Mouse (Mus musculus): ENCODE measurements around the gene Ppm1g.
"Not testable (repeated sequence)": the region's sequence is repeated elsewhere in the genome, so short reads cannot be mapped to it uniquely, and the experiment has no call there.

Ppm1g gene

DNA sequence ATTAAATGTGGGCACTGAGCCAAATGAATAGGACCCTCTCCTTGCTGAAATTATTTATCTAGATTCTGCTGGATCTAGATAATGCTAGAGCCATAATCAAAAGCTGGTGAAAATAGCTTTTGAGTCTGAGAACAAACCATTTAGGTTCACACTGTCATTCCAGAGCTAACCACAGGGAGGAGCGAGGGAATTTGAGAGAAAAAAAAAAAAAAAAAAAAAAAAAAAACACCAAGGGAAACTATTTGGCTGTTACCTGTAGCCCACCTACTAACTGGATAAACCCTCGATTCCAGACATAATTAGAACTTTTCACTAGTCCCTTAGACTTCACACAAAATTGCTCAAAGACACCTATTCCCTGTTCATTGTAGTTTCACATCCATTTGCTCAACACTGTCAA is 1.4 kb downstream of the Ppm1g start:
- DNase-seq (ENCODE audit: low spot score), result peak; percentile 71

DNA sequence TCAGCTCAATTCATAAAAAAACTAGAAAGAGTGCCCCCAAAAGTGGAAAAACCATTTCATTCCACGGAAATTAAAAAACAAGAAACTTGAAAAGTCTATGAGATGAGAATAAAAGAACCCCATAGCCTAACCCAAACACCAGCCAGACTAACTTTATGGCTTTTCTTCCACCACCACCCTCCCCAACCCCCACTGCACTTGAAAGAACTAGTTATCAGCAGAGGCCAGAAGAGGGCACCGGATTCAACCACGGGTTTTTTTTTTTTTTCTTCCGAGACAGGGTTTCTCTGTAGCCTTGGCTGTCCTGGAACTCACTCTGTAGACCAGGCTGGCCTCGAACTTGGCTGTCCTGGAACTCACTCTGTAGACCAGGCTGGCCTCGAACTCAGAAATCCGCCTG is 2.2 kb downstream of the Ppm1g start:
- no peak for DNase-seq (ENCODE audit: low spot score)

- not testable (repeated sequence) for DNase-seq (ENCODE audit: low spot score)
These were observed 3.9 kb downstream of the Ppm1g start for GRCm38 (mm10) chr5:31216554-31216953.

DNA sequence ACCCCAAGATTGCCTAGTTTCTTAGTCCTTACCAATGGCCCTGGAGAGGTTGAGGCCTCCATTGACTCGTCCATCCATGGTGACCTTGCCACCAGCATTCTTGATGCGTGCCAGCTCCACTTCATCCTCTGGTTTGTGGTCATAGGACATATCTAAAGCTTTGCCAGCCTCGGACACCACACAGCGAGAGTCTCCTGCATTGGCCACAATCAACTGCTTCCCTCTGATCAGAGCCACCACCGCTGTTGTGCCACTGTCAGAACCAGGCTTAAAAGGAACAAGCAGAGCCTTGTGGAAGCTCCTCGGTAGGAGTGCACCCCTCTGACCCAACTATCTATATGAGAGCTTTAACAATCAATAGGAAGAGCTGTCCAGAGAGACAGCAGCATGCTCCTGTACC is 16.1 kb downstream of the Ppm1g start:
- no peak for DNase-seq (ENCODE audit: low spot score)

DNA sequence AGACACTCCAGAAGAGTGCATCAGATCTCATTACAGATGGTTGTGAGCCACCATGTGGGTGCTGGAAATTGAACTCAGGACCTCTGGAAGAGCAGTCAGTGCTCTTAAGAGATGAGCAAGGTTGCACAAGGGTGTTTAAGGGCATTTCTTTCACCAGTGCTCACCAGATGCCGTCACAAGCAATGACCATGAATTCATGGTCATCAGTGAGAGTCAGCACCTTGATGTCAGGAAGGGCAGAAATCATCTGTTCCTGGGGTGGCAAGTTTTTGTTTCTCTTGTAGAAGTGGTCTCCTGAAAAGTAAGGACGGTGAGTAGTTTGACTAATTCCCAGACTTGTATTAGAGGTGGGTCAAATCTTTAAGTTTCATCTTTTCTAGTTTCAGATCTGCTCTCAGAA is 16.6 kb downstream of the Ppm1g start:
- no peak for DNase-seq (ENCODE audit: low spot score)

- DNase-seq (ENCODE audit: low spot score), result no peak
These were observed 17.6 kb downstream of the Ppm1g start for GRCm38 (mm10) chr5:31202933-31203332.

DNA sequence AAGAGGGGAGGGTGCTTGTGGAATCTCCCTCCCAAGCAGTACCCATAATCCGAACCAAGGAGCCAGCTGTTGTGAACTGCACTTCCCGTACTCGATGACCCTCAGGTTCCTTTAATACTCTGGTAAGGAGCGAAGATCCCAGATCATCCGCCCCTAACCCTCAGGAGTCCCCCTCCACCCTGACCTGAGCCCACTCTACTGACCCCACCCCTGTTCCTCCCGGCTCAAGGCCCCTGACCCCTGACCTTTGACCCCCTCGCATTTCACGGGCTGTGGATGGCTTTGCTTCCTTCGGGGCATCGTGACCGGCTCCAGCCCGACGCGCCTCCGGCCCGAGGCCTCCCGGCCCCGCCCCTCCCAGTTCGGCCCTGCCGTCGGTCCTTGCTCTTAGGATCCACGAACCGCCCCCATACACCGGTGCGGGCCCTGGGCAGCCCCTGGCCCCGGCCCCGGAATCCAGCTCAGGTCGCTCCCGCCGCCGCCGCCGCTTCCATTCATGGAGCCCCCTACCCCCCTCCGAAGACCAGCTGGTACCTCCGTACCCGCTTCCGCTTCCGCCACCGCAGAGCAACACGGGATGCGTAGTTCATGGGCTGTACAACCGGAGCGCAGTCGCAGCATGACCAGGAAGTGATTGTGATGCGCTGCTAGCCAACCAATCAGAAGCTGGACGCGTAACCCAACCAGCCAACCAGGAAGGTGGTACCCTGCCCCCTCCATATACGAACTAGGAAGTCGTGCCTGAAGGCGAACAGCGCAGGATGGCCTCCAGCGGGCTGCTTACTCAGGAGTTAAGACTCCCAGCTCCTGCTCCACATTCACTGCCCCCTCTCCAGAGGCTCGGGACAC is 18.5 kb downstream of the Ppm1g start, which contains the start of gene Zfp513:
Gene Zfp513 (minus strand): TSS at position 562 of the 849 bp plus-strand sequence.
- peak; percentile 99 for DNase-seq (ENCODE audit: low spot score)

DNA sequence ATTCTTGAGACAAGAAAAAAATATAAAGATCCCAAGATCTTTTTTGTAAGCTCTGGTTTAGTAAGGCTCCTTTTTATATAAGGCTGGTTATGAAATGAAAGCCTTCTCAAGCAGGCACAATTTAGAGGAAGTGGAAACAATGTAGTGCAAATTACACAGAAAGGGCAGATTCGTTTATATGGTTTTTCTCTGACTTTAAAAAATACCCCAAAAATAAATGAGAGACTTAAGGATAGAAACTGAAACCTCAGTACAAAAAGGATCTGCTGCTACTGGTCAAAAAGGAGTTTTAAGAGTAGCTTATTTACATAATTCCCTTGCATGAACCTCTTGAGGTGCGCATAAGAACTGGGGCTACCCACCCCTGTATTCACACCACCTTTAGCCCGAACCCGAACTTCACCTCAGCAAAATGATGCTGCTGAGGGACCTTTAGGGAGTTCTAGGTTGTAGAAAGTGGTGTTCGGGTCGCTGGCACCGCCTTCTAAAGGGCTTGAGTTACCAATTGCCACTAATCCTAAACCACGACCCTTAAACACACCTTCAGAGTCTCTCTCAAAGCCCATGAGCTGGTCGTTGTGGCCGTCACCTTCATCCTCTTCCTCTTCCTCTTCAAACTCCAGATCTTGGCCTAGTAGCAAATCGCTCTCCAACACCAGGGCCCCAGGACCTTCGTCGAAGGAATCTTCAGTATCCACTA is 19.3 kb downstream of the Ppm1g start:
- no peak for DNase-seq (ENCODE audit: low spot score)

DNA sequence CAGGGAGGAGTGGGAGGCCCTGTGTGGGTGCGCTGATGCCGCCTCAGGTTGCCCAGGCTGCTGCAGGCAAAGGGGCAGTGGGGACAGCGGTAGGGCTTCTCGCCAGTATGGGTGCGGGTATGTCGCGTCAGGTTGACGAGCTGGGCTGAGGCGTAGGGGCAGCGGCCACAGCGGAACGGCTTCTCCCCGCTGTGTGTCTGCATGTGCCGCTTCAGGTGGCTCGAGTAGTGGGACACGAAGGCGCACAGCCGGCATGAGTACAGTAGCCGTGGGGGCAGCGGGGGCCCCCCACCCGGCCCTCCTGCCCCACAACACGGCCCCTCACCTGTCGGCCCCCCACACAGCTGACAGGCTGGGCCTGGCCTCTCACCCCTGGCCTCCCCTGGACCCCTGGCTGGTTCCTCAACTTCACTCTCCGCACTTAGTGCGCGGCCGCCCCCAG is 20.1 kb downstream of the Ppm1g start:
- DNase-seq (ENCODE audit: low spot score), result no peak

DNA sequence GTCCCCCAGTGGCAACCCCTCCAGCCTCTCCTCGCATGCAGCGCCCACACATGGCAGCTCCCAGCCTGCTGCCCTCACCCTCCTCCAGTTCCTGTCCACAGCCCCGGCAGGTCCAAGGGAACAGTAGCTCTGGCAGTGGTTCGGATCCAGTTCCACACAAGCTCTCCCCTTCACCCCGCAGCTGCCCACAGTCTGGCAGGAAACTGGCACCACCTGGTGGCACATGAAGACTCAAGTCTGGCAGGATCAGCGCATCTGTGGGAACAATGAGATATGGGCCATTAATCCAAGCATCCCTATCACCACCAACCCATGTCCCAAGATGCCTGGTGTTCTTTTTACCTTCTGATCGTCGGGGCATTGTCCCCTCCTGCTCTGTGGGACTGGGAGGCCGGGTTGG is 20.6 kb downstream of the Ppm1g start:
- DNase-seq (ENCODE audit: low spot score), result peak; percentile 39

- no peak for DNase-seq (ENCODE audit: low spot score)
These were observed 21.1 kb downstream of the Ppm1g start for GRCm38 (mm10) chr5:31199321-31199892.

GRCm38 (mm10) chr5:31198616-31199320 is 21.7 kb downstream of the Ppm1g start:
- DNase-seq (ENCODE audit: low spot score), result no peak

GRCm38 (mm10) chr5:31198170-31198569 is 22.3 kb downstream of the Ppm1g start:
- no peak for DNase-seq (ENCODE audit: low spot score)

DNA sequence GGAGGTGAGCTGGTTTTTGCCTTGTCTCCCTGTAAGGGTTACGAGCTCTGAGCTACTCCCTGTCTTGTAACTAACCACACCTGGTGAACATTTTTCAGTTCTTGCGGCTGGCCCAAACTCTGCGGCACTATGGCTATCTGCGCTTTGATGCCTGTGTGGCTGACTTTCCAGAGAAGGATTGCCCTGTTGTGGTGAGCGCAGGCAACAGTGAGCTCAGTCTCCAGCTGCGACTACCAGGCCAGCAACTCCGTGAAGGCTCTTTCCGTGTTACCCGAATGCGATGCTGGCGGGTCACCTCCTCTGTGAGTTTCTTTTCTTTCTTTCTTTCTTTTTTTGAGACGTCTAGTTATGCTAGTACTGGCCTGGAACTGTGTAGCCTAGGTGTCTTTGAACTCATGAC is 23.4 kb downstream of the Ppm1g start:
- no peak for DNase-seq (ENCODE audit: low spot score)

GRCm38 (mm10) chr5:31196207-31196606 is 24.3 kb downstream of the Ppm1g start:
- DNase-seq (ENCODE audit: low spot score), result no peak

GRCm38 (mm10) chr5:31195671-31196070 is 24.8 kb downstream of the Ppm1g start:
- no peak for DNase-seq (ENCODE audit: low spot score)

DNA sequence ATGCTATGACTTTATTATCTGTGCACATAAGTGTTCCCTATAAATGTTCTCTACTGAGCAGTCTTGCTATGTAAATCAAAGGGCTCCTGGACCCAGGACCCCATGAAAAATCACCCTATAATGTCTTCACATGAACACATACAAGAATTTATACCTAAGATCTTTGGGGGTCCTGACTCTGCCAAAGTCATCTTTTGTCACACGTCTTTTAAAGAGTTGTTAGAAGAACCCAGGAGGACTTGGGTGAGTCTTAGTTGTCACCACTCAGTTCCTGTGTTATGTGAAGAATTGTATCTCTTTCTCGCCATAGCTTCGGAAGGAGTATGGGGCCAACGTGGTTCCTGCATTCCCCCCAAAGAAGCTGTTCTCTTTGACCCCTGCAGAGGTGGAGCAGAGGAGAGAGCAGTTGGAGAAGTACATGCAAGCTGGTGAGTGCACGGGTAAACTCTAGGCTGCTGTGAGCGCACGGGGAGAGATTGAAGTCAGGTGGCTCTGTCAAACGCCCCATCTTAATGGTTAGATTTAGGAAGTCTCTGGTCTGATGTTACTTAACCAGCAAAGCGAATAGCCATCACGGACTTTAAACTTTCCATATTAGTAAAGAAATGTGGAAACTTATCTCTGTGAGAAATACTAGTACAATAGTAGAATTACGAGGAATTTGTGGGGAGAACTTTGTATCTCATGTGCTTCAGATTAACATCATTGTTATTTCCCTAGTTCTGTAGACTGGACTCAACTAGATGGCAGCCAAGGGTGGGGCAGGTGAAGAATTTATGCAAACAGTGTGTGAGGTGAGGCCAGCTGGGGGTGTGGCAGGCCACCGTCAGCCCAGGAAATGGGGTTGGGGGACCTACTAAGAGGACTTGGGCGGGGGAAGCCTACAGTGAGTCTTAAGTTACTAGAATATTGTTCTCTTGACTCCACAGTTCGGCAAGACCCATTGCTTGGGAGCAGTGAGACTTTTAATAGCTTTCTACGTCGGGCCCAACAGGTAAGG is 25.7 kb downstream of the Ppm1g start:
- DNase-seq (ENCODE audit: low spot score), result no peak

DNA sequence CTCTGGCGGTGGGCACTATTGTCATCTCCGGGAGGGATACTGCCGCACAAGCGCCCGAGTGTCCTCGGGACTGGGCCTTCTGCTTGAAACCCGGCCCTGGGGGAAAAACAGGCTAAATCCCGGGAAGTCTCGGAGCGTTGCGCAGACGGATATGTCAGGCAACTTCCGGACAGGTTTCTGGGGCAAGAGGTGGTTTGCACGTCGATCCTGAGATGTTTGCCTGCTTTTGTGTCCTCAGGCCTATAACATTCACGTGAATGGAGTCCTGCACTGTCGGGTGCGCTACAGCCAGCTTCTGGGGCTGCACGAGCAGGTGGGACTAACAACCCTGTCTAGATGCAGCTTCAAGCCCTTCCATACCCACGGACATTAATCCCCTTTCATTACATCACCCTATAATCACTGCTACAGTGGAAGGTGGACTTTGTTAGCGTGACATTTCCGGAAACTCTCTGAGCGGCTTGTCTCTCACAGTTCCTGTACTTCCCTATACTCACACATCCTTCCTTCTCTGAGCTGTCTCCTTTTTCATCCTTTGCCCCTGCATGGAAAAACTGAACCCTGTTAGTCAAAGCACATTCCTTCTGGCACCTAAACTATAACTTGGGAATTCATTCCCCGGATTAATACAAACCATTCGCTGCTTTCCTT is 26.7 kb downstream of the Ppm1g start:
- DNase-seq (ENCODE audit: low spot score), result peak; percentile 69

DNA sequence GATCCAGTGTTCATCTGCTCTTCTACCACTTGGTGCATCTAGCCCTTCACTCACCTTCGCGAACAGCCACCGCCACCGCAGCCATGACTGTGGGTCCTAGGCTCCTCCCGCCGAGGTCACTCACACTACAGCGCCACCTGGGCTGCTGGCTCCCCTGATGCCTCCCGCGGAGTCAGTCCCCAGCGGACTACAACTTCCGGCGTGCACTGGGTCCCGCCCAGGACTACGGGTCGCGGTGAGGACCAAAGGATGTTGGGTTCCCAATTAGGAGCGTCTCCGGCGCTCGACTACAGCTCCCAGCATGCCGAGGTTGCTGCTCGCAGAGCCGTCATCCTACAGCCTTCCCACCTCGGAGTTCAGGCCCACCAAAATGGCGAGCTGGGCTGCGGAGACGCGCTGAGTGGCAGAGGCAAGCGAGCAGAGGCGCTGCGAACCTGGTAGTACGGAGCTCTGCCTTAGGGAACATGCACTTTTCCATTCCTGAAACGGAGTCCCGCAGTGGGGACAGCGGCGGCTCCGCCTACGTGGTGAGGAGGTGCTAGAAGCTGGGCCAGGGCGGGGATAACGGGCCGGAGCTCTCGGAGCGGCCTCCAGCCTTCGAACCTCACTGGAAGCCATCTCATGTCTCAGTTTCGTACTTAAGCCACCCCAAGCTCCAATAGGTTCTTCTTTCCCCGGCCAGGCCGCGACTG is 27.4 kb downstream of the Ppm1g start, which contains the start of the genes Snx17 and Eif2b4:
Gene Snx17 (plus strand): TSS at position 289 of the 692 bp plus-strand sequence.
Gene Eif2b4 (minus strand): TSS at position 492 of the 692 bp plus-strand sequence.
- DNase-seq (ENCODE audit: low spot score), result peak; percentile 97

All from adipocyte (in vitro differentiated cells).